Mouse (Mus musculus): ENCODE data around the gene Rbx1. TPM values are rescaled to one million over a fixed set of nuclear protein-coding genes. Genes with fewer than 3 reads are reported as not detected.

The Rbx1 gene
- 167 TPM for polyA plus RNA-seq (2015; fragmentation: Illumina TruSeq; extraction: RNeasy Lipid Tissue Mini Kit (QIAGEN cat#74804); ENCODE audit: low read depth, low replicate concordance)

GRCm38 (mm10) chr15:81465901-81466737, at the start of gene Rbx1:
TSS of gene Rbx1 (plus strand) at chr15:81466296.

Other genes with a start within 250 kb of the Rbx1 start
- gene Mchr1, start 230.8 kb upstream of the Rbx1 start, polyA plus RNA-seq (2015; fragmentation: Illumina TruSeq; extraction: RNeasy Lipid Tissue Mini Kit (QIAGEN cat#74804); ENCODE audit: low read depth, low replicate concordance), result 18.1 TPM
- gene Slc25a17, start 105.5 kb upstream of the Rbx1 start, polyA plus RNA-seq (2015; fragmentation: Illumina TruSeq; extraction: RNeasy Lipid Tissue Mini Kit (QIAGEN cat#74804); ENCODE audit: low read depth, low replicate concordance), result 63.1 TPM
- 145 TPM for gene St13, start 66.2 kb upstream of the Rbx1 start, polyA plus RNA-seq (2015; fragmentation: Illumina TruSeq; extraction: RNeasy Lipid Tissue Mini Kit (QIAGEN cat#74804); ENCODE audit: low read depth, low replicate concordance)
- gene Xpnpep3, start 66.2 kb upstream of the Rbx1 start, polyA plus RNA-seq (2015; fragmentation: Illumina TruSeq; extraction: RNeasy Lipid Tissue Mini Kit (QIAGEN cat#74804); ENCODE audit: low read depth, low replicate concordance), result 8.4 TPM
- gene Dnajb7, start 58.0 kb upstream of the Rbx1 start, polyA plus RNA-seq (2015; fragmentation: Illumina TruSeq; extraction: RNeasy Lipid Tissue Mini Kit (QIAGEN cat#74804); ENCODE audit: low read depth, low replicate concordance), result not detected
- 22.1 TPM for gene Ep300, start 119.1 kb downstream of the Rbx1 start, polyA plus RNA-seq (2015; fragmentation: Illumina TruSeq; extraction: RNeasy Lipid Tissue Mini Kit (QIAGEN cat#74804); ENCODE audit: low read depth, low replicate concordance)
- gene L3mbtl2, start 197.6 kb downstream of the Rbx1 start, polyA plus RNA-seq (2015; fragmentation: Illumina TruSeq; extraction: RNeasy Lipid Tissue Mini Kit (QIAGEN cat#74804); ENCODE audit: low read depth, low replicate concordance), result 27.3 TPM
- 14.0 TPM for gene Chadl, start 231.0 kb downstream of the Rbx1 start, polyA plus RNA-seq (2015; fragmentation: Illumina TruSeq; extraction: RNeasy Lipid Tissue Mini Kit (QIAGEN cat#74804); ENCODE audit: low read depth, low replicate concordance)

Measured in brain, adult 10 weeks (tissue).